Mouse (Mus musculus): ENCODE data around the gene Phf21a.

GRCm38 (mm10) chr2:92058469-92058868, 34.4 kb upstream of the Phf21a start:
- TF ChIP-seq CTCF (IDR thresholded peaks at IDR 0.05; ENCODE audit: low read depth, low read length) (peak; percentile 83), GATA2 (IDR thresholded peaks at IDR 0.05; ENCODE audit: borderline replicate concordance, low read depth, low read length) (no peak), GATA1 (IDR thresholded peaks at IDR 0.05; ENCODE audit: borderline replicate concordance, low read length) (no peak), POLR2AphosphoS5 (IDR thresholded peaks at IDR 0.05; ENCODE audit: insufficient replicate concordance, low read depth, low read length) (no peak)

Measured in G1E (cell line).